Mouse (Mus musculus): ENCODE results near the gene Mki67.

- TF ChIP-seq CTCF (IDR thresholded peaks at IDR 0.05; ENCODE audit: borderline replicate concordance, control insufficient read depth, extremely low read depth, insufficient read depth, low read length, poor library complexity) (peak; percentile 37; the same call in 1 of the 2 replicates), POLR2A (IDR thresholded peaks at IDR 0.05; ENCODE audit: control insufficient read depth, extremely low read depth, insufficient read depth, low read length, poor library complexity) (no peak)
These were observed 35.8 kb downstream of the Mki67 start for GRCm38 (mm10) chr7:135680334-135680733.
